Mouse (Mus musculus) liver (tissue): ENCODE measurements around the gene Riiad1.

Source experiments
- DNase-seq: peaks from one replicate; pipeline ENCODE4 v3.0.0-alpha.2; 2020; ENCODE audit warnings: mixed read lengths

The Riiad1 gene

DNA sequence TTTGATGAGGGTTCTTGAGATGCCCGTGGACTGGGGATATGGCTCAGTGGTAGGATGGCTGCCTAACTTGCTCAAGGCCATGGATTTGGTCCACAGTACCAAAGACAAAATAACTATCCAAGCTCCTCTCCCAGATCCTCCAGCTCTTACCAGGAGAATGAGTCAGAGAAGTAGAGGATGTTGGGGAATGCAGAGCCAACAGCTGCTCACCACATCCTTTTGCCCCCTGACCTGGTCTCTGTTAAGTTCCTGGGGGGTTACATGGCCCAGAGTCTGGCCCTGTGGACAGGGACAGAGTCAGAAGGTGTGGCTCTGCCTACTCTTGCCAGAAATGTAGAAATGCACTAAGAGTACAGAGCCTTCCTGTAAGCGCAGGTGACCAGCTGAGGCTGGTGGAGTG, 20.3 kb downstream of the Riiad1 start:
- no peak for DNase-seq

DNA sequence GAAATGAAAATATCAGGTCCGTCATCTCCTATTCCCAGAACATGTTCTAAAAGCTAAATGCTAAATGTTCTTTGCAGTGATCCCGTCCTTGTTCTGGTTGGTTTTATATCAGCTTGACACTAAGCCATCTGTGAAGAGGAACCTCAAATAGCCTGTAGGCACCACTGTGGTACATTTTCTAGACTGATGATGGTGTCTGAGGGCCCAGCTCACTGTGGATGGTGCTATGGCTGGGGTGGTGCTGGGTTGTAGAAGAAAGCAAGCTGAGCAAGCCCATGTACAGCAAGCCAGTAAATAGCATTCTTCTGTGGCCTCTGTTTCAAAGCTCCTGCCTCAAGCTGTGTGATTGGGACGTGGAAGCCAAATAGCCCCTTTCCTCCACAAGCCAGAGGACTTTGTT, 23.1 kb downstream of the Riiad1 start:
- DNase-seq = no peak

DNA sequence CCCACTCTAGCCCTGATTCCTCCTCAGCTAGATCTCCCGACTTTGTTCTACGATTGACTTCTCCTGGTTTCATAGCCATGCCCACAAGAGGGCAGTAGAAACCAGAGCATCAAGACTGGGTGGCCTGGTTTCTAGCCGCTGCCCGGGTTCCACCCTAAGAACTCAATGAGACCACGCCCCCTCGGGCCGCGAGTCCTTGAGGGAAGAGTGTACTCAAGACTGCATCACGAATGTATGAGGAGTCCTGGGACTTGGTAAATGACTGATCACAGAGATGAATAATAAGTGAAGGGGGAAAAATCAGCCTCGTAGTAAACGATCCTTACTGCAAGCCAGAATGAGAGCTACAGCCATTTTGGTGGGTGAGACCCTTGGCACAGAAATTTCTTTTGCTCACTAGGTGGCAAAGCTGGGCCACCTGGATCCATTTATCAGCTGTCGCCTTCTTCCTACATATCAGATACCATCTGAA, 23.6 kb downstream of the Riiad1 start:
- peak; percentile 88 for DNase-seq

- no peak for DNase-seq
Measured at GRCm38 (mm10) chr3:94449377-94449776, 30.8 kb downstream of the Riiad1 start.

- no peak for DNase-seq
Measured at GRCm38 (mm10) chr3:94443597-94443964, 36.6 kb downstream of the Riiad1 start, which contains the start of gene Oaz3. Gene Oaz3 (minus strand): TSS chr3:94443915.

DNA sequence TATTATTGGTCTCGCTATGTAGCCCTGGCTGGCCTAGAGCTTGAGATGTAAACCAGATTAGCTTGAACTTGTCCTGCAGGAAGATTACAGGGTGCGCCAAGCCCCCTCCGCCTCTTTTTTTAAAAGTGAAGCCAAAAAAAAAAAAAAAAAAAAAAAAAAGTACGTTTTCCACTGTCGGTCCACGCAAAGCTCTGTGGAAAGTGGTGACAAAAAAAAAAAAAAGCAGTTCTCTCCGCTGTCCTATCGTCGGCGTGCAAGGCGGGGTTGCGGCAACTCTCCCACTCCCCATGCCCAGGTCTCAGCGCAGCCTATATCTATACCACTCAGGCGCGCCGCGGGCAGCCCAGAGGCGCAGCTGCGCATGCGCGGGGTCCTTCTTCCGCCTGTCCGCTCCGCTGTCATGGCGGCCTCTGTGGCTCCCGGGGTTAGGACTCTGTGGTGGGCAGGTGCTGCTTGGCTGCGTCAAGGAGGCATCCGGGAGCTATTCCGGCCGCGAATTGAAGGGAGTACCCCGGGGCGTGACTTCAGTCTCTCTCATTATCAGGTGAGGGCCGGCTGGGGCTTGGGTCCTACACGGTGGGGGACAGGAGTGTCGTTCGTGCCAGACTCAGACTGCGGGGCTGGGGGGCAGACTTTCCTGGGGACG, 37.1 kb downstream of the Riiad1 start, which contains the start of gene Mrpl9:
Mrpl9 (plus strand) TSS at position 368 of the 646 bp plus-strand sequence.
- DNase-seq = peak; percentile 97

GRCm38 (mm10) chr3:94441182-94441581, 39.0 kb downstream of the Riiad1 start:
- DNase-seq = no peak

- DNase-seq = no peak
Measured at GRCm38 (mm10) chr3:94436420-94436819, 43.7 kb downstream of the Riiad1 start.

- DNase-seq = no peak
Measured at GRCm38 (mm10) chr3:94434305-94434704, 45.8 kb downstream of the Riiad1 start.

GRCm38 (mm10) chr3:94430980-94431379, 49.2 kb downstream of the Riiad1 start:
- DNase-seq = no peak
